Mouse (Mus musculus): ENCODE measurements at regions not wholly inside any gene's neighbourhood (a gene's known extent, or its start where the extent isn't known, plus 50 kb on each side); places are given as distances from the start of the nearest gene placed in this dataset.

DNA sequence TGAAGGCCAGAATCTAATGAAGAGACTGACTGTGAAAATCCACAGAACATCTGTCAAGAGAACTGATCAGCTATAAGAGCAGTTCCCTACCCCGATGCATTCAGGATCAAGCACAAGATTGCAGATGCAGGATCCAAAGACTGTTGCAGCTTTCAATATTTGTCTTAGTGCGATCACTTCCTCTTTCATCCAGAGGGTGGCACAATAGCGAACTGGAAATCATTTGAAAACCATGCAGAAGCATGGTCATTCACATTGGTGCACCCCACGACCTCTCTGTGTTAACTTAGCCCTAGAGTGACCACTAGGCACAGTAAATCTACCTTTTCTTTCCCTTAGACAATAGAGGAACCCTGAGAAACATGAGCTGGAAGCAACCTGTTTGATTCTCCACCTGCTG is 55.8 kb upstream of the Pak3 start:
- intact Hi-C loops (cut with DNase I): loop anchor here (5.0 kb wide), 1 partner anchor 205 kb away; no protein-coding TSS in a partner anchor
- DNase-seq (ENCODE audit: extremely low spot score in 1 of 2, low spot score in 2 of 2): peak in 1 of 2 experiments; percentile 5

DNA sequence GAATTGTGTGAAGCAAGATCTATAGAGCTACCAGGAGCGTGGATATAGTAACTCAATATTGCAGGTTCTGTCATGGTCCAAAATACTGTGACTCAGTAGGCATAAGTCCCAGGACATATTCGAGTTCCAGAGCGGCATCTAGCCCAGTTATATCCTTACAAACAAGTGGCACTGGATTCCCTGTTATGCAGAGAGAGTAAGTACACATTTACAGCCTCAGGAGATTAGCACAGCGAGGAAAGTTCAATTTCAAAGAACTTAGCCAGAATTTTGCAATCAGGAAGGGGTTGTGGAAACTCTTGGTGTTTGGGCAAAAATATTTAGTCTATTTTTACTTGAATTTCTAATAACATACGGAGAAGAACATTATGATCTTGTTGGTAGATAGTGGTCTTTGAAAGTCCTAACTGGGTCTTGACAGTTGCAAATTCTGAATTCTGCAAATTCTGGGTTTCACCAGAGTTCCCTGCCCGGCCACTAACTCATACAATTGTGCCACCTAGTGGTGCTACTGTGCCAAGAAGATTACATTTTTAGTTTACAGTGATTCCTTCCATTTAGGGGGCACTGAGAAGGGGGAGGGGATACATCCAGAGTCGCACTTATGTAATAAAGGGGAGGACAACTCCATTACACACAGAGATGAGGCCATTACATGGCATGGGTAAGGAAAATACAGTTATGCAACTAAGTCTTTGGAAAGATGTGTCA is 54.7 kb upstream of the Chrdl1 start:
- no peak for DNase-seq (ENCODE audit: extremely low spot score in 1 of 2, low spot score in 2 of 2)
- intact Hi-C loops (cut with DNase I): loop anchor here (5.0 kb wide), 1 partner anchor 621 kb away; no protein-coding TSS in a partner anchor

DNA sequence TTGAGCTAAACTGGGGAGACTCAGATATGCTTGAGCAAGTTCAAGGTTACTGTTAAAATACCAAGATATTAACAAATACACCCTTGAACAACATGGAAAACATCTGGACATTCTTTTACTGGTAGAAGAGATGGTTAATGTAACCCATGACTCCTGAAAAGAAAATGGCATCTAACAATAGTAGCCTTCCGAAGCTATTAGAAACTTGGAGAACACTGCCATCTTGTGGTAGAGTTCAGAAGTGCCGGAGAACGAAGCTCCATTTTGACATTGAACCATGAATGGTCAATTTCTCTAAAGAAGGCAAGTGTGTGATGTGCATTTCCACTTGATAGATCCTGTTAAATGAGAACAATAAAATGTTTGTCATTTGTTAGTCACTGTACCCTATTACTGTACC is 50.5 kb upstream of the Chrdl1 start:
- intact Hi-C loops (cut with DNase I): loop anchor here (5.0 kb wide), 1 partner anchor 347 kb away; the partner anchor contains the start of gene Rtl9
- DNase-seq (ENCODE audit: extremely low spot score in 1 of 2, low spot score in 2 of 2): peak in 1 of 2 experiments; percentile 20

Measured in left cerebral cortex, postnatal 10 days (tissue).